Mouse (Mus musculus): ENCODE results near the gene Sept7. TPM values are rescaled to one million over a fixed set of nuclear protein-coding genes. Genes with fewer than 3 reads are reported as not detected.

Sept7 gene
- polyA plus RNA-seq (2017; shearing (Covaris generic)), result 215 TPM

DNA sequence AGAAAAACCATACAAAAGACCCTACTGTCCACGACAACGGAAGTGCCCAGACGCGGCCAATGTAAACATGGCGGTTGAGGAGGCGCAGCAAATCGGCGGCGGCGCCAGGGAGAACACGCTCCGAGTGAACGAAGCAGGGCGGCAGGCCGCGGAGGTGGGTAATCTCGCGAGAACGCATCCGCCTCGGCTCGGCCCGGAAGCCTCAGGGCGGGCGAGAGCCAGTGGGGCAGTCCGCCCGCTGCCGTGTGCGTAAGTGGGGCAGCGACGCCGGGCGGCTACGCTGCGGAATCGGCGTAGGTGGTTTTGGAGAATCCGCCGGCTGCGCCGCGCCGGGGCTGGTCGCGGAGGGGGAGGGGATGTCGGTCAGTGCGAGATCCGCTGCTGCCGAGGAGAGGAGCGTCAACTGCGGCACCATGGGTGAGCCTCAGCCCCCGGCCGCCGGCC lies at the start of gene Sept7:
Sept7 (plus strand) TSS at position 157 of the 444 bp plus-strand sequence.

Other genes with a start within 250 kb of the Sept7 start
- gene Gm10181, start 163.0 kb upstream of the Sept7 start, polyA plus RNA-seq (2017; shearing (Covaris generic)), result not detected
- 139 TPM for gene Herpud2, start 100.6 kb upstream of the Sept7 start, polyA plus RNA-seq (2017; shearing (Covaris generic))
- gene Eepd1, start 229.1 kb downstream of the Sept7 start, polyA plus RNA-seq (2017; shearing (Covaris generic)), result 1.6 TPM

Measured in effector memory CD4-positive, alpha-beta T cell, adult 7 months (primary cell).